Mouse (Mus musculus): ENCODE data around the gene Tspan7. TPM values are rescaled to one million over a fixed set of nuclear protein-coding genes. Genes with fewer than 3 reads are reported as not detected.

Gene Tspan7
- polyA plus RNA-seq, 1 experiment = 2,148 TPM

GRCm38 (mm10) chrX:10577356-10577755, 92.4 kb downstream of the Tspan7 start:
- Histone ChIP-seq H3K4me1 (ENCODE audit: control insufficient read depth, insufficient read depth, low read length) (peaks cover 2% of the 10 kb centered on the region; the same call in 1 of the 2 replicates), H3K27ac (ENCODE audit: insufficient read depth, low read length) (no peak overlapping the region), H3K4me3 (ENCODE audit: insufficient read depth, low read length) (no peak overlapping the region)
- no peak for TF ChIP-seq POLR2A (IDR thresholded peaks at IDR 0.05; ENCODE audit: extremely low read depth, insufficient read depth, low read length)
- TF ChIP-seq CTCF (IDR thresholded peaks at IDR 0.05; ENCODE audit: extremely low read depth, insufficient read depth, low read length) = peak; percentile 15; the same call in 1 of the 2 replicates

GRCm38 (mm10) chrX:10582731-10583130, 97.8 kb downstream of the Tspan7 start:
- TF ChIP-seq POLR2A (IDR thresholded peaks at IDR 0.05; ENCODE audit: extremely low read depth, insufficient read depth, low read length) = no peak
- no peak for TF ChIP-seq CTCF (IDR thresholded peaks at IDR 0.05; ENCODE audit: extremely low read depth, insufficient read depth, low read length)
- Histone ChIP-seq H3K27ac (ENCODE audit: insufficient read depth, low read length) (no peak overlapping the region), H3K4me1 (ENCODE audit: control insufficient read depth, insufficient read depth, low read length) (no peaks in the 10 kb centered on the region), H3K4me3 (ENCODE audit: insufficient read depth, low read length) (no peak overlapping the region)

- H3K4me3 ChIP-seq (ENCODE audit: insufficient read depth, low read length) = no peak overlapping the region
- TF ChIP-seq POLR2A (IDR thresholded peaks at IDR 0.05; ENCODE audit: extremely low read depth, insufficient read depth, low read length) (no peak), CTCF (IDR thresholded peaks at IDR 0.05; ENCODE audit: extremely low read depth, insufficient read depth, low read length) (0 out of 2 replicates have a peak, but pooled peaks have one; percentile 11)
- H3K27ac ChIP-seq (ENCODE audit: insufficient read depth, low read length) = no peak overlapping the region
- H3K4me1 ChIP-seq (ENCODE audit: control insufficient read depth, insufficient read depth, low read length) = no peaks in the 10 kb centered on the region
Measured at GRCm38 (mm10) chrX:10592244-10592643, 107.3 kb downstream of the Tspan7 start.

GRCm38 (mm10) chrX:10593561-10593960, 108.6 kb downstream of the Tspan7 start:
- no peak overlapping the region for H3K4me3 ChIP-seq (ENCODE audit: insufficient read depth, low read length)
- H3K4me1 ChIP-seq (ENCODE audit: control insufficient read depth, insufficient read depth, low read length) = no peaks in the 10 kb centered on the region
- no peak overlapping the region for H3K27ac ChIP-seq (ENCODE audit: insufficient read depth, low read length)
- TF ChIP-seq CTCF (IDR thresholded peaks at IDR 0.05; ENCODE audit: extremely low read depth, insufficient read depth, low read length) = no peak
- TF ChIP-seq POLR2A (IDR thresholded peaks at IDR 0.05; ENCODE audit: extremely low read depth, insufficient read depth, low read length) = no peak

- Histone ChIP-seq H3K4me3 (ENCODE audit: insufficient read depth, low read length) (no peak overlapping the region), H3K4me1 (ENCODE audit: control insufficient read depth, insufficient read depth, low read length) (no peaks in the 10 kb centered on the region), H3K27ac (ENCODE audit: insufficient read depth, low read length) (no peak overlapping the region)
- peak; percentile 11; the same call in 1 of the 2 replicates for TF ChIP-seq CTCF (IDR thresholded peaks at IDR 0.05; ENCODE audit: extremely low read depth, insufficient read depth, low read length)
- TF ChIP-seq POLR2A (IDR thresholded peaks at IDR 0.05; ENCODE audit: extremely low read depth, insufficient read depth, low read length) = no peak
Measured at GRCm38 (mm10) chrX:10617119-10617518, 132.2 kb downstream of the Tspan7 start.

- Histone ChIP-seq H3K4me1 (ENCODE audit: control insufficient read depth, insufficient read depth, low read length) (no peaks in the 10 kb centered on the region), H3K27ac (ENCODE audit: insufficient read depth, low read length) (no peak overlapping the region), H3K4me3 (ENCODE audit: insufficient read depth, low read length) (no peak overlapping the region)
- TF ChIP-seq CTCF (IDR thresholded peaks at IDR 0.05; ENCODE audit: extremely low read depth, insufficient read depth, low read length) (no peak), POLR2A (IDR thresholded peaks at IDR 0.05; ENCODE audit: extremely low read depth, insufficient read depth, low read length) (no peak)
Measured at GRCm38 (mm10) chrX:10641062-10641461, 156.1 kb downstream of the Tspan7 start.

Other genes starting within 250 kb of the Tspan7 start
- not detected in 2 replicates for gene Otc, start 232.9 kb upstream of the Tspan7 start, polyA plus RNA-seq (2012; rRNA removed)
- 101 and 108 TPM in 2 replicates for gene Mid1ip1, start 229.9 kb downstream of the Tspan7 start, polyA plus RNA-seq (2012; rRNA removed)